ENCODE assay signal across 8 mouse cellular contexts in genomic region chr1:106071237-106072070, GRCm38 (mm10).
DNase-seq lines count a peak whose midpoint lies in the region; ATAC-seq and TF ChIP-seq lines count a peak whose summit lies in the region.

No protein-coding gene starts in this region.

- no peak overlapping the region for H3K27ac ChIP-seq in bone marrow, adult 2 months (ENCODE audit: control insufficient read depth, insufficient read depth, low read depth, low read length, poor library complexity)
- H3K27ac ChIP-seq in embryonic facial prominence, embryonic 15.5 days (replicated peaks), result no peak overlapping the region
- H3K27ac ChIP-seq in heart, embryonic 12.5 days (ENCODE audit: poor library complexity, severe bottlenecking), result no peak overlapping the region
- no peak overlapping the region for H3K27ac ChIP-seq in kidney, embryonic 15.5 days
- no peak overlapping the region for H3K27ac ChIP-seq in limb, embryonic 14.5 days (replicated peaks; ENCODE audit: low read depth, low read length)
- no peak overlapping the region for H3K27ac ChIP-seq in testis, adult 2 months (ENCODE audit: control insufficient read depth, insufficient read depth, low read depth, low read length)

- H3K9ac ChIP-seq in embryonic facial prominence, embryonic 15.5 days, result no peak overlapping the region
- peak overlapping the region; percentile 43; the same call in 1 of the 2 replicates for H3K9ac ChIP-seq in heart, embryonic 12.5 days
- no peak overlapping the region for H3K9ac ChIP-seq in kidney, embryonic 15.5 days
- H3K9ac ChIP-seq in limb, embryonic 14.5 days (ENCODE audit: low read depth, low read length, severe bottlenecking), result 0 out of 2 replicates have a peak overlapping the region, but pooled peaks have one; percentile 25

- H3K27me3 ChIP-seq in embryonic facial prominence, embryonic 15.5 days, result no peaks in the 10 kb centered on the region
- 0 out of 2 replicates have a peak, but pooled peaks cover 5% of the 10 kb centered on the region for H3K27me3 ChIP-seq in heart, embryonic 12.5 days (replicated peaks)
- H3K27me3 ChIP-seq in kidney, embryonic 15.5 days, result 0 out of 2 replicates have a peak, but pooled peaks cover 6% of the 10 kb centered on the region
- no peaks in the 10 kb centered on the region for H3K27me3 ChIP-seq in limb, embryonic 14.5 days (ENCODE audit: control insufficient read depth, insufficient read depth, low read length)
- H3K27me3 ChIP-seq in testis, adult 2 months (ENCODE audit: control insufficient read depth, insufficient read depth, low read length), result no peaks in the 10 kb centered on the region

- H3K4me1 ChIP-seq in bone marrow, adult 2 months (ENCODE audit: control insufficient read depth, insufficient read depth, low read length), result peaks cover under 1% of the 10 kb centered on the region; the same call in 1 of the 2 replicates
- no peaks in the 10 kb centered on the region for H3K4me1 ChIP-seq in embryonic facial prominence, embryonic 15.5 days
- peaks cover 6% of the 10 kb centered on the region; the same call in 1 of the 2 replicates for H3K4me1 ChIP-seq in heart, embryonic 12.5 days (replicated peaks)
- peaks cover 8% of the 10 kb centered on the region for H3K4me1 ChIP-seq in kidney, embryonic 15.5 days
- H3K4me1 ChIP-seq in limb, embryonic 14.5 days (ENCODE audit: control insufficient read depth, insufficient read depth, low read length), result peaks cover 2% of the 10 kb centered on the region; the same call in 1 of the 2 replicates
- H3K4me1 ChIP-seq in testis, adult 2 months (ENCODE audit: control insufficient read depth, insufficient read depth, low read length), result 0 out of 2 replicates have a peak, but pooled peaks cover 2% of the 10 kb centered on the region

- peak; percentile 57 for DNase-seq in CD4-positive helper T cell, adult 2 months (ENCODE audit: low read depth, low spot score)
- DNase-seq in limb, embryonic 14.5 days (ENCODE audit: low spot score), result peak; percentile 79
- DNase-seq in neural tube, embryonic 10.5 days (ENCODE audit: extremely low spot score, low spot score), result peak; percentile 84

- H3K36me3 ChIP-seq in embryonic facial prominence, embryonic 15.5 days, result no peaks in the 10 kb centered on the region
- no peaks in the 10 kb centered on the region for H3K36me3 ChIP-seq in heart, embryonic 12.5 days
- H3K36me3 ChIP-seq in kidney, embryonic 15.5 days, result no peaks in the 10 kb centered on the region
- H3K36me3 ChIP-seq in limb, embryonic 14.5 days (ENCODE audit: control insufficient read depth, insufficient read depth, low read length), result no peaks in the 10 kb centered on the region
- H3K36me3 ChIP-seq in testis, adult 2 months (ENCODE audit: control insufficient read depth, insufficient read depth, low read length), result no peaks in the 10 kb centered on the region

- no peak; the same call in 1 of the 2 replicates for ATAC-seq in embryonic facial prominence, embryonic 15.5 days (ENCODE audit: insufficient number of reproducible peaks, low FRiP score, low TSS enrichment, low read depth)
- ATAC-seq in heart, embryonic 12.5 days (ENCODE audit: insufficient number of reproducible peaks, low FRiP score), result no peak; the same call in 1 of the 2 replicates
- no peak; the same call in 1 of the 2 replicates for ATAC-seq in kidney, embryonic 15.5 days (replicated peaks; ENCODE audit: low FRiP score)
- ATAC-seq in limb, embryonic 14.5 days (ENCODE audit: low FRiP score, low read depth), result peak; percentile 60; the same call in 1 of the 2 replicates

- TF ChIP-seq CTCF in bone marrow, adult 2 months (IDR thresholded peaks at IDR 0.05; ENCODE audit: control insufficient read depth, insufficient read depth, low read length), result 0 out of 2 replicates have a peak, but pooled peaks have one; percentile 22
- peak; percentile 38; the same call in 1 of the 2 replicates for TF ChIP-seq CTCF in testis, adult 2 months (IDR thresholded peaks at IDR 0.05; ENCODE audit: control insufficient read depth, insufficient read depth, insufficient replicate concordance, low read depth, low read length)

- no peak for TF ChIP-seq POLR2A in bone marrow, adult 2 months (IDR thresholded peaks at IDR 0.05; ENCODE audit: borderline replicate concordance, control insufficient read depth, low read depth, low read length)
- no peak for TF ChIP-seq POLR2A in limb, embryonic 14.5 days (IDR thresholded peaks at IDR 0.05; ENCODE audit: borderline replicate concordance, extremely low read depth, insufficient read depth, insufficient read length)
- no peak for TF ChIP-seq POLR2A in testis, adult 2 months (IDR thresholded peaks at IDR 0.05; ENCODE audit: control insufficient read depth, low read depth, low read length)

- no peak overlapping the region for H3K4me3 ChIP-seq in bone marrow, adult 2 months (replicated peaks; ENCODE audit: control insufficient read depth, low read depth, low read length)
- H3K4me3 ChIP-seq in embryonic facial prominence, embryonic 15.5 days (replicated peaks), result 0 out of 2 replicates have a peak overlapping the region, but pooled peaks have one; percentile 10
- peak overlapping the region; percentile 14 for H3K4me3 ChIP-seq in heart, embryonic 12.5 days
- no peak overlapping the region for H3K4me3 ChIP-seq in kidney, embryonic 15.5 days (replicated peaks)
- no peak overlapping the region for H3K4me3 ChIP-seq in limb, embryonic 14.5 days (replicated peaks; ENCODE audit: low read length)
- no peak overlapping the region for H3K4me3 ChIP-seq in testis, adult 2 months (ENCODE audit: control insufficient read depth, low read depth, low read length)

- H3K4me2 ChIP-seq in embryonic facial prominence, embryonic 15.5 days (replicated peaks), result peak overlapping the region; percentile 30; the same call in 1 of the 2 replicates
- H3K4me2 ChIP-seq in heart, embryonic 12.5 days, result peak overlapping the region; percentile 53
- H3K4me2 ChIP-seq in kidney, embryonic 15.5 days, result peak overlapping the region; percentile 32
- no peak overlapping the region; the same call in 1 of the 2 replicates for H3K4me2 ChIP-seq in limb, embryonic 14.5 days (replicated peaks; ENCODE audit: low read depth, low read length, severe bottlenecking)

- no peaks in the 10 kb centered on the region for H3K9me3 ChIP-seq in embryonic facial prominence, embryonic 15.5 days (replicated peaks)
- no peaks in the 10 kb centered on the region for H3K9me3 ChIP-seq in heart, embryonic 12.5 days (replicated peaks)
- no peaks in the 10 kb centered on the region for H3K9me3 ChIP-seq in kidney, embryonic 15.5 days (replicated peaks)
- H3K9me3 ChIP-seq in limb, embryonic 14.5 days (ENCODE audit: control insufficient read depth, low read length), result no peaks in the 10 kb centered on the region

- WGBS in bone marrow, adult 2 months, result 29% methylated on average over 9 of the region's 9 CpGs
- 16% methylated on average over 9 of the region's 9 CpGs for WGBS in embryonic facial prominence, embryonic 15.5 days
- WGBS in heart, embryonic 12.5 days, result 21% methylated on average over 9 of the region's 9 CpGs
- 14% methylated on average over 9 of the region's 9 CpGs for WGBS in kidney, embryonic 15.5 days
- 11% methylated on average over 9 of the region's 9 CpGs for WGBS in limb, embryonic 14.5 days

Comparison
In these comparisons a context has a peak if more than half of its experiments do, and no peak if none do; other contexts are left out.
1. H3K4me3 ChIP-seq: peak in embryonic facial prominence, embryonic 15.5 days (single experiment) and heart, embryonic 12.5 days (single experiment); none in bone marrow, adult 2 months (single experiment), kidney, embryonic 15.5 days (single experiment), limb, embryonic 14.5 days (single experiment) and testis, adult 2 months (single experiment).
2. H3K9ac ChIP-seq: peak in heart, embryonic 12.5 days (single experiment) and limb, embryonic 14.5 days (single experiment); none in embryonic facial prominence, embryonic 15.5 days (single experiment) and kidney, embryonic 15.5 days (single experiment).
3. Peak in every context shown above with its lines, with median percentiles within 50 percentile points of each other: DNase-seq.